Mouse (Mus musculus) cerebellum, postnatal 10 days (tissue): ENCODE data around the gene Hhat.
A peak's percentile ranks its signal among the peaks of the same experiment; 100 is the strongest.

Experiments used
- DNase-seq, 2 experiments: peaks; one replicate each; pipeline ENCODE4 v3.0.0; 2021; ENCODE audit warnings: mixed read lengths in 2 of 2

Hhat gene

GRCm38 (mm10) chr1:192742394-192743251 is 28.4 kb downstream of the Hhat start:
- no peak for DNase-seq

GRCm38 (mm10) chr1:192741896-192742295 is 29.1 kb downstream of the Hhat start:
- DNase-seq: no peak

- DNase-seq: peak; percentile 57 to 65
These were observed 34.5 kb downstream of the Hhat start for GRCm38 (mm10) chr1:192736524-192736923.

GRCm38 (mm10) chr1:192736002-192736426 is 35.0 kb downstream of the Hhat start:
- no peak for DNase-seq

GRCm38 (mm10) chr1:192730517-192730916 is 40.5 kb downstream of the Hhat start:
- no peak for DNase-seq

GRCm38 (mm10) chr1:192726996-192727624 is 43.9 kb downstream of the Hhat start:
- DNase-seq: peak; percentile 83 to 85

- peak; percentile 86 to 90 for DNase-seq
These were observed 48.9 kb downstream of the Hhat start for GRCm38 (mm10) chr1:192722147-192722546.

GRCm38 (mm10) chr1:192720156-192720555 is 50.9 kb downstream of the Hhat start:
- peak in 1 of 2 experiments; percentile 32 for DNase-seq

- DNase-seq: peak; percentile 84 to 90
These were observed 59.2 kb downstream of the Hhat start for GRCm38 (mm10) chr1:192711779-192712348.

- DNase-seq: no peak
These were observed 70.5 kb downstream of the Hhat start for GRCm38 (mm10) chr1:192700339-192701073.

- no peak for DNase-seq
These were observed 71.9 kb downstream of the Hhat start for GRCm38 (mm10) chr1:192699101-192699500.

- DNase-seq: peak; percentile 81 to 86
These were observed 74.6 kb downstream of the Hhat start for GRCm38 (mm10) chr1:192696371-192696863.

GRCm38 (mm10) chr1:192693644-192694043 is 77.4 kb downstream of the Hhat start:
- no peak for DNase-seq

- DNase-seq: no peak
These were observed 78.0 kb downstream of the Hhat start for GRCm38 (mm10) chr1:192692982-192693381.

GRCm38 (mm10) chr1:192682219-192682951 is 88.6 kb downstream of the Hhat start:
- no peak for DNase-seq

- no peak for DNase-seq
These were observed 93.8 kb downstream of the Hhat start for GRCm38 (mm10) chr1:192677236-192677635.

GRCm38 (mm10) chr1:192663608-192664007 is 107.4 kb downstream of the Hhat start:
- DNase-seq: no peak

GRCm38 (mm10) chr1:192663092-192663491 is 107.9 kb downstream of the Hhat start:
- no peak for DNase-seq

- DNase-seq: no peak
These were observed 109.4 kb downstream of the Hhat start for GRCm38 (mm10) chr1:192661612-192662011.

GRCm38 (mm10) chr1:192657417-192657816 is 113.6 kb downstream of the Hhat start:
- DNase-seq: no peak

- DNase-seq: no peak
These were observed 118.9 kb downstream of the Hhat start for GRCm38 (mm10) chr1:192651981-192652605.

- no peak for DNase-seq
These were observed 120.4 kb downstream of the Hhat start for GRCm38 (mm10) chr1:192650586-192650985.
